Mouse (Mus musculus): Measurements from ENCODE around the gene Cpsf4.
"Not testable (repeated sequence)": the region's sequence is repeated elsewhere in the genome, so short reads cannot be mapped to it uniquely, and the experiment has no call there.

The Cpsf4 gene

GRCm38 (mm10) chr5:145222840-145223239 is 55.8 kb downstream of the Cpsf4 start:
- DNase-seq (ENCODE audit: extremely low spot score, low spot score) = no peak

GRCm38 (mm10) chr5:145223395-145223794 is 56.4 kb downstream of the Cpsf4 start:
- DNase-seq (ENCODE audit: extremely low spot score, low spot score) = no peak

GRCm38 (mm10) chr5:145226453-145226852 is 59.4 kb downstream of the Cpsf4 start:
- no peak for DNase-seq (ENCODE audit: extremely low spot score, low spot score)

GRCm38 (mm10) chr5:145229283-145229682 is 62.3 kb downstream of the Cpsf4 start:
- not testable (repeated sequence) for DNase-seq (ENCODE audit: extremely low spot score, low spot score)

- no peak for DNase-seq (ENCODE audit: extremely low spot score, low spot score)
Measured at GRCm38 (mm10) chr5:145230641-145231040, 63.6 kb downstream of the Cpsf4 start.

- DNase-seq (ENCODE audit: extremely low spot score, low spot score) = peak; percentile 99
Measured at GRCm38 (mm10) chr5:145231367-145231871, 64.4 kb downstream of the Cpsf4 start, which contains the start of gene Zfp655. Gene Zfp655, plus strand, starts transcription at chr5:145231715.

All from neural tube, embryonic 10.5 days (tissue).